Mouse (Mus musculus) small intestine, adult 2 months (tissue): Measurements from ENCODE around the gene Nfasc. TPM values are rescaled to one million over a fixed set of nuclear protein-coding genes. Genes with fewer than 3 reads are reported as not detected.

Experiments used
- H3K27ac ChIP-seq: fragments of 200-500 bp; 2 replicates; pipeline ENCODE4 v1.5.1; 2012; ENCODE audit warnings: low read depth, low read length, control low read depth, inconsistent platforms; ENCODE audit not compliant: insufficient read depth
- H3K27me3 ChIP-seq: fragments of 200-500 bp; 2 replicates; pipeline ENCODE4 v1.6.1; 2012; ENCODE audit warnings: mild to moderate bottlenecking, moderate library complexity, low read length, inconsistent platforms; ENCODE audit not compliant: control insufficient read depth, insufficient read depth
- H3K36me3 ChIP-seq: fragments of 200-500 bp; 2 replicates; pipeline ENCODE4 v1.6.1; 2012; ENCODE audit warnings: mild to moderate bottlenecking, low read length, control low read depth, inconsistent platforms; ENCODE audit not compliant: control insufficient read depth, insufficient read depth
- H3K4me1 ChIP-seq: fragments of 200-500 bp; 2 replicates; pipeline ENCODE4 v1.6.1; 2012; ENCODE audit warnings: low read length, inconsistent platforms, mixed read lengths; ENCODE audit not compliant: control insufficient read depth, insufficient read depth, insufficient read length
- H3K4me3 ChIP-seq: fragments of 200-500 bp; 2 replicates; pipeline ENCODE4 v1.5.1; 2012; ENCODE audit warnings: low read depth, mild to moderate bottlenecking, control low read depth, inconsistent platforms, low read length, moderate library complexity
- CTCF ChIP-seq: fragments of 200-500 bp; IDR thresholded peaks from 2 replicates; pipeline ENCODE4 v1.5.1; 2012; ENCODE audit warnings: low read depth, mild to moderate bottlenecking, control low read depth, inconsistent platforms, low read length, moderate library complexity, mixed read lengths; ENCODE audit not compliant: insufficient replicate concordance, insufficient read length; ENCODE audit errors: extremely low read depth
- POLR2A ChIP-seq: fragments of 200-500 bp; IDR thresholded peaks from 2 replicates; pipeline ENCODE4 v1.6.1; 2012; ENCODE audit warnings: low read depth, mild to moderate bottlenecking, control low read depth, inconsistent platforms, low read length, moderate library complexity
- WGBS: fragments of 180-500 bp; shearing (Covaris S2); methylation state at CpG from one replicate; pipeline ENCODE4 v1.1.7; 2018; 5-methylcytosine and 5-hydroxymethylcytosine counted together
- polyA plus RNA-seq: library from polyadenylated mRNA; depleted of rRNA; stranded (reverse); fragments of >200 nt; gene quantifications from 2 replicates; pipeline ENCODE4 v1.2.3, GENCODE M21; 2012

Nfasc gene
- polyA plus RNA-seq, 1 experiment = 0.90 TPM

- Histone ChIP-seq H3K4me3 (no peak overlapping the region), H3K27me3 (no peaks in the 10 kb centered on the region)
- WGBS = 41% methylated on average over 6 of the region's 6 CpGs
Measured at GRCm38 (mm10) chr1:132595741-132596140, 145.9 kb downstream of the Nfasc start.

GRCm38 (mm10) chr1:132594587-132594986, 147.0 kb downstream of the Nfasc start:
- Histone ChIP-seq H3K27me3 (no peaks in the 10 kb centered on the region), H3K4me3 (no peak overlapping the region), H3K4me1 (no peaks in the 10 kb centered on the region), H3K36me3 (no peaks in the 10 kb centered on the region), H3K27ac (no peak overlapping the region)
- TF ChIP-seq POLR2A (no peak), CTCF (peak; percentile 82; the same call in 1 of the 2 replicates)
- 4% methylated on average over 4 of the region's 4 CpGs for WGBS

More at GRCm38 (mm10) chr1:132595741-132596140, 145.9 kb downstream of the Nfasc start:
- no peak overlapping the region for H3K27ac ChIP-seq
- H3K36me3 ChIP-seq = no peaks in the 10 kb centered on the region
- no peaks in the 10 kb centered on the region for H3K4me1 ChIP-seq
- no peak for TF ChIP-seq POLR2A
- no peak for TF ChIP-seq CTCF

- TF ChIP-seq CTCF = no peak
- TF ChIP-seq POLR2A = no peak
- WGBS = 74% methylated on average over 5 of the region's 5 CpGs
- Histone ChIP-seq H3K4me1 (no peaks in the 10 kb centered on the region), H3K27me3 (no peaks in the 10 kb centered on the region), H3K36me3 (no peaks in the 10 kb centered on the region), H3K4me3 (no peak overlapping the region), H3K27ac (no peak overlapping the region)
Measured at GRCm38 (mm10) chr1:132592145-132592544, 149.5 kb downstream of the Nfasc start.

- H3K27ac ChIP-seq = no peak overlapping the region
- no peaks in the 10 kb centered on the region for H3K27me3 ChIP-seq
- H3K36me3 ChIP-seq = no peaks in the 10 kb centered on the region
- peaks cover 3% of the 10 kb centered on the region for H3K4me1 ChIP-seq
- WGBS = 78% methylated on average over 11 of the region's 11 CpGs
- TF ChIP-seq CTCF (no peak), POLR2A (no peak)
- H3K4me3 ChIP-seq = no peak overlapping the region
Measured at GRCm38 (mm10) chr1:132591399-132591930, 150.1 kb downstream of the Nfasc start.

GRCm38 (mm10) chr1:132586679-132587201, 154.9 kb downstream of the Nfasc start:
- H3K36me3 ChIP-seq = no peaks in the 10 kb centered on the region
- H3K4me3 ChIP-seq = no peak overlapping the region
- H3K4me1 ChIP-seq = peaks cover 3% of the 10 kb centered on the region
- 18% methylated on average over 15 of the region's 15 CpGs for WGBS
- H3K27me3 ChIP-seq = no peaks in the 10 kb centered on the region
- no peak for TF ChIP-seq CTCF
- TF ChIP-seq POLR2A = no peak
- no peak overlapping the region for H3K27ac ChIP-seq

GRCm38 (mm10) chr1:132585376-132585775, 156.2 kb downstream of the Nfasc start:
- no peak overlapping the region for H3K4me3 ChIP-seq
- WGBS = 76% methylated on average over 4 of the region's 4 CpGs
- H3K27me3 ChIP-seq = no peaks in the 10 kb centered on the region
- H3K36me3 ChIP-seq = no peaks in the 10 kb centered on the region
- H3K27ac ChIP-seq = no peak overlapping the region
- TF ChIP-seq CTCF (no peak), POLR2A (no peak)
- peaks cover 3% of the 10 kb centered on the region for H3K4me1 ChIP-seq

GRCm38 (mm10) chr1:132582998-132583604, 158.5 kb downstream of the Nfasc start:
- no peak overlapping the region for H3K4me3 ChIP-seq
- peaks cover 3% of the 10 kb centered on the region for H3K4me1 ChIP-seq
- no peaks in the 10 kb centered on the region for H3K36me3 ChIP-seq
- 80% methylated on average over 18 of the region's 18 CpGs for WGBS
- H3K27ac ChIP-seq = no peak overlapping the region
- TF ChIP-seq POLR2A = no peak
- TF ChIP-seq CTCF = no peak
- no peaks in the 10 kb centered on the region for H3K27me3 ChIP-seq
